Mouse (Mus musculus): ENCODE measurements around the gene Plekhg6. TPM values are rescaled to one million over a fixed set of nuclear protein-coding genes. Genes with fewer than 3 reads are reported as not detected.
A peak's percentile ranks its signal among the peaks of the same experiment; 100 is the strongest.

The Plekhg6 gene
- polyA plus RNA-seq, 1 experiment from 2014 or later = 0.12 TPM

GRCm38 (mm10) chr6:125422051-125422822, 41.6 kb upstream of the Plekhg6 start:
- peak; percentile 54 for ATAC-seq (replicated peaks; ENCODE audit: low FRiP score)
- no peaks in the 10 kb centered on the region for H3K9me3 ChIP-seq (ENCODE audit: control insufficient read depth, low read length)
- peak overlapping the region; percentile 34 for H3K4me2 ChIP-seq (ENCODE audit: low read depth, low read length, severe bottlenecking)
- DNase-seq (ENCODE audit: low spot score) = peak; percentile 89
- no peaks in the 10 kb centered on the region for H3K36me3 ChIP-seq (ENCODE audit: control insufficient read depth, insufficient read depth, low read length)
- no peak overlapping the region for H3K27ac ChIP-seq (ENCODE audit: low read depth, low read length)
- no peak overlapping the region for H3K9ac ChIP-seq (ENCODE audit: low read length)
- no peaks in the 10 kb centered on the region for H3K27me3 ChIP-seq (ENCODE audit: control insufficient read depth, insufficient read depth, low read length)
- peaks cover 5% of the 10 kb centered on the region; the same call in 1 of the 2 replicates for H3K4me1 ChIP-seq (replicated peaks; ENCODE audit: control insufficient read depth, insufficient read depth, low read length)
- 28% methylated on average over 19 of the region's 20 CpGs for WGBS
- 0 out of 2 replicates have a peak overlapping the region, but pooled peaks have one; percentile 1 for H3K4me3 ChIP-seq (ENCODE audit: low read depth, low read length)

- no peaks in the 10 kb centered on the region for H3K27me3 ChIP-seq (ENCODE audit: control insufficient read depth, insufficient read depth, low read length)
- peaks cover 2% of the 10 kb centered on the region; the same call in 1 of the 2 replicates for H3K4me1 ChIP-seq (replicated peaks; ENCODE audit: control insufficient read depth, insufficient read depth, low read length)
- H3K36me3 ChIP-seq (ENCODE audit: control insufficient read depth, insufficient read depth, low read length) = no peaks in the 10 kb centered on the region
- no peak overlapping the region for H3K4me2 ChIP-seq (ENCODE audit: low read depth, low read length, severe bottlenecking)
- no peak overlapping the region for H3K9ac ChIP-seq (ENCODE audit: low read length)
- no peak overlapping the region for H3K27ac ChIP-seq (ENCODE audit: low read depth, low read length)
- no peaks in the 10 kb centered on the region for H3K9me3 ChIP-seq (ENCODE audit: control insufficient read depth, low read length)
- DNase-seq (ENCODE audit: low spot score) (no peak), ATAC-seq (replicated peaks; ENCODE audit: low FRiP score) (no peak)
- no peak overlapping the region for H3K4me3 ChIP-seq (ENCODE audit: low read depth, low read length)
- WGBS = 78% methylated on average over 16 of the region's 16 CpGs
Observed at GRCm38 (mm10) chr6:125420458-125421063, 40.0 kb upstream of the Plekhg6 start.

- peak; percentile 51 for ATAC-seq (replicated peaks; ENCODE audit: low FRiP score)
- Histone ChIP-seq H3K27ac (ENCODE audit: low read depth, low read length) (no peak overlapping the region), H3K4me1 (replicated peaks; ENCODE audit: control insufficient read depth, insufficient read depth, low read length) (peaks cover 2% of the 10 kb centered on the region; the same call in 1 of the 2 replicates), H3K27me3 (ENCODE audit: control insufficient read depth, insufficient read depth, low read length) (no peaks in the 10 kb centered on the region), H3K4me3 (ENCODE audit: low read depth, low read length) (no peak overlapping the region), H3K36me3 (ENCODE audit: control insufficient read depth, insufficient read depth, low read length) (no peaks in the 10 kb centered on the region), H3K9me3 (ENCODE audit: control insufficient read depth, low read length) (no peaks in the 10 kb centered on the region), H3K4me2 (ENCODE audit: low read depth, low read length, severe bottlenecking) (no peak overlapping the region), H3K9ac (ENCODE audit: low read length) (no peak overlapping the region)
- peak; percentile 92 for DNase-seq (ENCODE audit: low spot score)
- 17% methylated on average over 9 of the region's 9 CpGs for WGBS
Observed at GRCm38 (mm10) chr6:125418744-125419143, 38.2 kb upstream of the Plekhg6 start.

GRCm38 (mm10) chr6:125413326-125413725, 32.7 kb upstream of the Plekhg6 start:
- Histone ChIP-seq H3K36me3 (ENCODE audit: control insufficient read depth, insufficient read depth, low read length) (no peaks in the 10 kb centered on the region), H3K9ac (ENCODE audit: low read length) (no peak overlapping the region), H3K9me3 (ENCODE audit: control insufficient read depth, low read length) (no peaks in the 10 kb centered on the region), H3K27ac (ENCODE audit: low read depth, low read length) (no peak overlapping the region), H3K4me3 (ENCODE audit: low read depth, low read length) (no peak overlapping the region), H3K27me3 (ENCODE audit: control insufficient read depth, insufficient read depth, low read length) (no peaks in the 10 kb centered on the region), H3K4me1 (replicated peaks; ENCODE audit: control insufficient read depth, insufficient read depth, low read length) (no peaks in the 10 kb centered on the region), H3K4me2 (ENCODE audit: low read depth, low read length, severe bottlenecking) (no peak overlapping the region)
- no peak for ATAC-seq (replicated peaks; ENCODE audit: low FRiP score)
- 86% methylated on average over 9 of the region's 9 CpGs for WGBS
- DNase-seq (ENCODE audit: low spot score) = no peak

GRCm38 (mm10) chr6:125411661-125412060, 31.1 kb upstream of the Plekhg6 start:
- no peak for ATAC-seq (replicated peaks; ENCODE audit: low FRiP score)

GRCm38 (mm10) chr6:125410995-125411547, 30.5 kb upstream of the Plekhg6 start:
- H3K9me3 ChIP-seq (ENCODE audit: control insufficient read depth, low read length) = no peaks in the 10 kb centered on the region
- ATAC-seq (replicated peaks; ENCODE audit: low FRiP score) (no peak), DNase-seq (ENCODE audit: low spot score) (no peak)
- WGBS = 69% methylated on average over 8 of the region's 8 CpGs
- H3K4me2 ChIP-seq (ENCODE audit: low read depth, low read length, severe bottlenecking) = no peak overlapping the region
- no peaks in the 10 kb centered on the region for H3K36me3 ChIP-seq (ENCODE audit: control insufficient read depth, insufficient read depth, low read length)
- H3K9ac ChIP-seq (ENCODE audit: low read length) = no peak overlapping the region
- no peaks in the 10 kb centered on the region for H3K4me1 ChIP-seq (replicated peaks; ENCODE audit: control insufficient read depth, insufficient read depth, low read length)
- no peak overlapping the region for H3K27ac ChIP-seq (ENCODE audit: low read depth, low read length)
- H3K4me3 ChIP-seq (ENCODE audit: low read depth, low read length) = no peak overlapping the region
- H3K27me3 ChIP-seq (ENCODE audit: control insufficient read depth, insufficient read depth, low read length) = no peaks in the 10 kb centered on the region

More at GRCm38 (mm10) chr6:125411661-125412060, 31.1 kb upstream of the Plekhg6 start:
- Histone ChIP-seq H3K4me1 (replicated peaks; ENCODE audit: control insufficient read depth, insufficient read depth, low read length) (no peaks in the 10 kb centered on the region), H3K4me2 (ENCODE audit: low read depth, low read length, severe bottlenecking) (no peak overlapping the region), H3K36me3 (ENCODE audit: control insufficient read depth, insufficient read depth, low read length) (no peaks in the 10 kb centered on the region), H3K27ac (ENCODE audit: low read depth, low read length) (no peak overlapping the region), H3K9ac (ENCODE audit: low read length) (no peak overlapping the region), H3K27me3 (ENCODE audit: control insufficient read depth, insufficient read depth, low read length) (no peaks in the 10 kb centered on the region), H3K4me3 (ENCODE audit: low read depth, low read length) (no peak overlapping the region), H3K9me3 (ENCODE audit: control insufficient read depth, low read length) (no peaks in the 10 kb centered on the region)
- no peak for DNase-seq (ENCODE audit: low spot score)
- 92% methylated on average over 6 of the region's 6 CpGs for WGBS

GRCm38 (mm10) chr6:125410551-125410950, 30.0 kb upstream of the Plekhg6 start:
- Histone ChIP-seq H3K4me2 (ENCODE audit: low read depth, low read length, severe bottlenecking) (no peak overlapping the region), H3K9me3 (ENCODE audit: control insufficient read depth, low read length) (no peaks in the 10 kb centered on the region), H3K27me3 (ENCODE audit: control insufficient read depth, insufficient read depth, low read length) (no peaks in the 10 kb centered on the region), H3K4me3 (ENCODE audit: low read depth, low read length) (no peak overlapping the region), H3K36me3 (ENCODE audit: control insufficient read depth, insufficient read depth, low read length) (no peaks in the 10 kb centered on the region), H3K27ac (ENCODE audit: low read depth, low read length) (no peak overlapping the region), H3K9ac (ENCODE audit: low read length) (no peak overlapping the region), H3K4me1 (replicated peaks; ENCODE audit: control insufficient read depth, insufficient read depth, low read length) (no peaks in the 10 kb centered on the region)
- DNase-seq (ENCODE audit: low spot score) = no peak
- 78% methylated on average over 11 of the region's 11 CpGs for WGBS
- ATAC-seq (replicated peaks; ENCODE audit: low FRiP score) = no peak

- H3K4me3 ChIP-seq (ENCODE audit: low read depth, low read length) = no peak overlapping the region
- H3K36me3 ChIP-seq (ENCODE audit: control insufficient read depth, insufficient read depth, low read length) = no peaks in the 10 kb centered on the region
- no peak for DNase-seq (ENCODE audit: low spot score)
- H3K4me1 ChIP-seq (replicated peaks; ENCODE audit: control insufficient read depth, insufficient read depth, low read length) = no peaks in the 10 kb centered on the region
- WGBS = 92% methylated on average over 10 of the region's 10 CpGs
- no peak overlapping the region for H3K27ac ChIP-seq (ENCODE audit: low read depth, low read length)
- no peak overlapping the region for H3K4me2 ChIP-seq (ENCODE audit: low read depth, low read length, severe bottlenecking)
- H3K9ac ChIP-seq (ENCODE audit: low read length) = no peak overlapping the region
- H3K27me3 ChIP-seq (ENCODE audit: control insufficient read depth, insufficient read depth, low read length) = no peaks in the 10 kb centered on the region
- no peaks in the 10 kb centered on the region for H3K9me3 ChIP-seq (ENCODE audit: control insufficient read depth, low read length)
- no peak for ATAC-seq (replicated peaks; ENCODE audit: low FRiP score)
Observed at GRCm38 (mm10) chr6:125407657-125408056, 27.1 kb upstream of the Plekhg6 start.
